Mouse (Mus musculus): ENCODE data around the gene Chrnb1. TPM values are rescaled to one million over a fixed set of nuclear protein-coding genes. Genes with fewer than 3 reads are reported as not detected.

Gene Chrnb1
- 1 to 10 TPM in 1 of 2 experiments, under 1 TPM in 1; 0.86 to 1.8 TPM for total RNA-seq (2023)

GRCm38 (mm10) chr11:69795168-69795982, at the start of gene Chrnb1:
Chrnb1 (minus strand) TSS chr11:69795943.

GRCm38 (mm10) chr11:69837952-69838713, 42.4 kb upstream of the Chrnb1 start, which contains the start of gene Tmem256:
Tmem256 (plus strand) TSS chr11:69838514.

GRCm38 (mm10) chr11:69837604-69837951, 41.8 kb upstream of the Chrnb1 start, which contains the start of gene Nlgn2:
Nlgn2 (minus strand) TSS chr11:69837784.

DNA sequence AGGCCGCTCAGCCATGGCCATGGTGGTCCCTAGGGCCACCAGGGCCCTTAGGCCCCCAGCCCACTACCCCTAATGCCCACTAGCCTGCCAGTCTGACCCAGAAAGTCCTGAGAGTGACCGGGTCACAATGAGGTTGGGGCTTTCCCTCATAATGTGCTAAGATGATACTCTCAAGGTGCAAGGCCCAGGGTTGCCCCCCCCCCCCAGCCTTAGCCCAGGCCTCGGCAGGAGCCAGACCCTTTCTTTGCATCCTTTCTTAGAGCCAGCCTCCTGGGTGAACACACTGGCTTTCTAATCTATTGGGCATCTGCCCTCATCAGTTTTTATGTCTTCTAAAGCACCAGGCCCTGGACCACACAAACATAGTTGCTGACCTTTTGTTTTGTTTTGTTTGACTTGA, 26.3 kb upstream of the Chrnb1 start, which contains the start of gene Spem1:
Gene Spem1, minus strand, starts transcription at position 101 of the 400 bp plus-strand sequence.

GRCm38 (mm10) chr11:69818365-69818764, 22.6 kb upstream of the Chrnb1 start, which contains the start of gene Spem2:
Spem2 (minus strand) TSS chr11:69818465.

DNA sequence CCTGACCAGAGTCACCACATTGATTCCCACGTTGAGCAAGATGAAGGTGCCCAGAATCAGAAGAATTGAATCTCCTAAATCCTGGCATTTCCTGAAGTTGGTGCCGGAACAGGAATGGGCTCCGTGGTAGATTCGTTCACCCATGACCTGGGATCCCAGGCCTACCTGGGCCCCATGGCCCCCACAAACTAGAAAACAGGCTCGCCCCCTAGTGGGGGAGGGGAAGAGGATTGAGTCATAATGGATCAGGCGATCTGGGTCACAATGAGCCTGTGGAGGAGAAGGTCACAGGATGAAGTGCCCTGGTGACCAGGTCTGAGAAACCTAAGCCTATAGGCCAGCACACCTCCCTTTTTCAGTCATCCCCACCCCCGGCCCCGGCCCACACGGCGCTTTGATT, 19.4 kb upstream of the Chrnb1 start, which contains the start of gene Gm39566:
Gene Gm39566, minus strand, starts transcription at position 144 of the 400 bp plus-strand sequence.

DNA sequence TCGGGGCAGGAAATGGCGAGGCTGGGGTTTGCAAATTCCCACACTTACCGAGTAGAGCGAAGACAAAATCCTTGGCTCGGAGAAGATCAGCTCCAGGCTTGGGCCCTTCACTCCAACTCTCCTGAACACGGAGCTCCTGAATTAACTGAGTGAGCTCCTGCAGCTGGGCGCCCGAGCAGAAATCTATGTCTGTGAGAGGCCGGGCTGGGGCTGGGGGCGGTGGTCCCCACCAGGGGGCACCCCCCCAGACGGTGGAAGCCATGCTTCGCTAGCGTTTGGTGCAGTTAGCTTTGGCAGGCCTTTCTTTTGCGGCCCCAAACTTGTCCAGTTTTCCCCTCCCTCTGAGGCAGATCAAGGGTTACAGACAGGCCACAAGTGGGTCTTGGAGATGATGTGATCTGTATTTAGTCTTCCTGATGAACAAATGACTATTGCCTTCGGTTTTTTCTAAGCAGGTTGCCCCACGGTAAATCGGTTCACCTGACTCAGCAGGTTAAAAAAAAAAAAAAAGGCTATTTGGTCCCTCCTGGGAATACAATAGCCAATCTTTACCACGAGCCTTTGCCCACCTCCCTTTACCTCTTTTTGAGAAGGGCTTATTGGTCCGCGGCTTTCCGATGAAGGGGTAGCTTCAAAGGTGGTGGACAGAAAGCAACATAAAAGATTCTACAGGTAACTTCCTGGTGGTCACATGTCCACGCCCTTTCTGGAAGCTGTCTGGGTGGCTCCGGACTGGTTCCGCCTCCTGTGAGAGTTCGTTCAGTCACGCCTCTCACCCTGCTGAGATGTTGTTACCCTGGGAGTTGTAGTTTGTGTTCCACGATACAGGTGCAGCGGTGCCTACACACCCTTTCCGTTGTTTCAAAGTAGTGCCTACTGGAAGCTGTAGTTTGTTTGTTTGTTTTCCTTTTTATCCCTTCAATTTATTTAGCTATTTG, 9.5 kb upstream of the Chrnb1 start, which contains the start of gene Tmem102:
Gene Tmem102, minus strand, starts transcription at position 653 of the 938 bp plus-strand sequence.

GRCm38 (mm10) chr11:69801379-69801977, 5.7 kb upstream of the Chrnb1 start, which contains the start of gene Fgf11:
Fgf11 (minus strand) TSS chr11:69801857.

GRCm38 (mm10) chr11:69765221-69766125, 30.3 kb downstream of the Chrnb1 start, which contains the start of gene Zbtb4:
Zbtb4 (plus strand) TSS chr11:69765912.

GRCm38 (mm10) chr11:69761868-69762267, 33.9 kb downstream of the Chrnb1 start, which contains the start of gene Slc35g3:
Slc35g3 (minus strand) TSS chr11:69761968.

DNA sequence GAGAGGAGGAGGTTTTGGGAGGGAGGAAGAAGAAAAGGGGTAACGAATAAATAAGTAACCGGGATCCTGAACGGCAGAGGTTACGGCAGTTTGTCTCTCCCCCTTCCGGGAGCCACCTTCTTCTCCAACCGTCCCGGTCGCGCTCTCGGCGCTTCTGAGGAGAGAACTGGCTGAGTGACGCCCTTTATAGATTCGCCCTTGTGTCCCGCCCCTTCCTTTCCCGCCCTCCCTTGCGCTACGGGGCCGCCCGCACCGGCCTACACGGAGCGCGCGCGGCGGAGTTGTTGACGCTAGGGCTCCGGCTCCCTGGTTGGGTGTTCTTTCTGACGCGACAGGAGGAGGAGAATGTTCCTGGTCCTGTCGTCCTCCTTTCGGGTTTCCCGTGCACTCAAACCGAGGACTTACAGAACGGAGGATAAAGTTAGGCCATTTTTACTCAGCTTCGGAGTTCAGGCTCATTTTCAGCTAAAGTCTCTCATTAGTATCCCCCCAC, 37.2 kb downstream of the Chrnb1 start, which contains the start of gene Polr2a:
Gene Polr2a, minus strand, starts transcription at position 160 of the 493 bp plus-strand sequence.

Other genes starting within 250 kb of the Chrnb1 start
- gene Dnah2, start 246.8 kb downstream of the Chrnb1 start, total RNA-seq (2023): 1 to 10 TPM; 2.6 to 6.5 TPM
- under 1 TPM in 1 of 2 experiments, not detected in 1; 0.24 TPM for gene Efnb3, start 235.7 kb downstream of the Chrnb1 start, total RNA-seq (2023)
- gene Wrap53, start 215.7 kb downstream of the Chrnb1 start, total RNA-seq (2023): 10 to 100 TPM in 1 of 2 experiments, 1 to 10 TPM in 1; 9.1 to 11.8 TPM
- 10 to 100 TPM; 52.9 to 58.1 TPM for gene Trp53, start 215.6 kb downstream of the Chrnb1 start, total RNA-seq (2023)
- 1 to 10 TPM in 1 of 2 experiments, under 1 TPM in 1; 0.90 to 4.0 TPM for gene Atp1b2, start 190.0 kb downstream of the Chrnb1 start, total RNA-seq (2023)
- not detected for gene Shbg, start 178.0 kb downstream of the Chrnb1 start, total RNA-seq (2023)
- gene Sat2, start 173.9 kb downstream of the Chrnb1 start, total RNA-seq (2023): not detected
- gene Fxr2, start 163.0 kb downstream of the Chrnb1 start, total RNA-seq (2023): 10 to 100 TPM; 39.1 to 51.4 TPM
- under 1 TPM in 1 of 2 experiments, not detected in 1; 0.62 TPM for gene Sox15, start 140.6 kb downstream of the Chrnb1 start, total RNA-seq (2023)
- 10 to 100 TPM; 54.1 to 58.1 TPM for gene Mpdu1, start 133.3 kb downstream of the Chrnb1 start, total RNA-seq (2023)
- 100 to 1,000 TPM; 111 to 170 TPM for gene Cd68, start 129.8 kb downstream of the Chrnb1 start, total RNA-seq (2023)
- gene Eif4a1, start 123.5 kb downstream of the Chrnb1 start, total RNA-seq (2023): 100 to 1,000 TPM; 570 to 577 TPM
- gene Senp3, start 113.9 kb downstream of the Chrnb1 start, total RNA-seq (2023): 10 to 100 TPM; 66.6 to 83.8 TPM
- gene Tnfsf13, start 110.2 kb downstream of the Chrnb1 start, total RNA-seq (2023): 10 to 100 TPM; 12.1 to 17.1 TPM
- gene Tnfsf12, start 100.1 kb downstream of the Chrnb1 start, total RNA-seq (2023): 10 to 100 TPM in 1 of 2 experiments, 1 to 10 TPM in 1; 6.9 to 12.4 TPM
- 1 to 10 TPM; 4.5 to 7.2 TPM for gene Tnfsfm13, start 99.8 kb downstream of the Chrnb1 start, total RNA-seq (2023)
- 10 to 100 TPM; 81.5 to 86.5 TPM for gene Polr2a, start 37.3 kb downstream of the Chrnb1 start, total RNA-seq (2023)
- not detected for gene Slc35g3, start 34.0 kb downstream of the Chrnb1 start, total RNA-seq (2023)
- gene Zbtb4, start 30.0 kb downstream of the Chrnb1 start, total RNA-seq (2023): 1 to 10 TPM; 2.8 to 2.9 TPM
- gene Fgf11, start 5.9 kb upstream of the Chrnb1 start, total RNA-seq (2023): under 1 TPM in 1 of 2 experiments, not detected in 1; 0.11 TPM
- gene Tmem102, start 9.7 kb upstream of the Chrnb1 start, total RNA-seq (2023): not detected
- not detected for gene Gm39566, start 19.4 kb upstream of the Chrnb1 start, total RNA-seq (2023)
- not detected for gene Spem2, start 22.5 kb upstream of the Chrnb1 start, total RNA-seq (2023)
- not detected for gene Spem1, start 26.2 kb upstream of the Chrnb1 start, total RNA-seq (2023)
- gene Nlgn2, start 41.8 kb upstream of the Chrnb1 start, total RNA-seq (2023): 1 to 10 TPM; 1.5 to 1.8 TPM
- 100 to 1,000 TPM in 1 of 2 experiments, 10 to 100 TPM in 1; 99.9 to 101 TPM for gene Tmem256, start 42.6 kb upstream of the Chrnb1 start, total RNA-seq (2023)
- 10 to 100 TPM; 34.4 to 38.0 TPM for gene Plscr3, start 50.4 kb upstream of the Chrnb1 start, total RNA-seq (2023)
- not detected for gene Tnk1, start 62.8 kb upstream of the Chrnb1 start, total RNA-seq (2023)
- gene Tmem95, start 82.1 kb upstream of the Chrnb1 start, total RNA-seq (2023): not detected
- 1 to 10 TPM; 8.4 to 8.8 TPM for gene Kctd11, start 85.5 kb upstream of the Chrnb1 start, total RNA-seq (2023)
- gene Acap1, start 99.6 kb upstream of the Chrnb1 start, total RNA-seq (2023): 100 to 1,000 TPM; 261 to 285 TPM
- gene 2810408A11Rik, start 105.0 kb upstream of the Chrnb1 start, total RNA-seq (2023): 1 to 10 TPM in 1 of 2 experiments, under 1 TPM in 1; 0.95 to 1.9 TPM
- gene Neurl4, start 105.1 kb upstream of the Chrnb1 start, total RNA-seq (2023): 10 to 100 TPM; 17.9 to 18.5 TPM
- gene Gps2, start 117.9 kb upstream of the Chrnb1 start, total RNA-seq (2023): 10 to 100 TPM; 75.4 to 79.7 TPM
- gene Eif5a, start 126.0 kb upstream of the Chrnb1 start, total RNA-seq (2023): 100 to 1,000 TPM; 498 to 503 TPM
- not detected for gene Ybx2, start 139.9 kb upstream of the Chrnb1 start, total RNA-seq (2023)
- under 1 TPM; 0.55 to 0.60 TPM for gene Slc2a4, start 152.2 kb upstream of the Chrnb1 start, total RNA-seq (2023)
- gene Cldn7, start 168.8 kb upstream of the Chrnb1 start, total RNA-seq (2023): not detected
- gene Ctdnep1, start 185.2 kb upstream of the Chrnb1 start, total RNA-seq (2023): 10 to 100 TPM; 65.2 to 68.4 TPM
- gene Elp5, start 186.6 kb upstream of the Chrnb1 start, total RNA-seq (2023): 10 to 100 TPM; 25.3 to 27.8 TPM
- 100 to 1,000 TPM; 537 TPM for gene Gabarap, start 195.2 kb upstream of the Chrnb1 start, total RNA-seq (2023)
- gene Phf23, start 199.8 kb upstream of the Chrnb1 start, total RNA-seq (2023): 10 to 100 TPM; 43.3 to 47.1 TPM
- gene Dvl2, start 204.7 kb upstream of the Chrnb1 start, total RNA-seq (2023): 10 to 100 TPM; 17.5 to 21.4 TPM
- 10 to 100 TPM; 34.6 to 40.2 TPM for gene Acadvl, start 219.5 kb upstream of the Chrnb1 start, total RNA-seq (2023)
- 1 to 10 TPM; 5.7 to 6.7 TPM for gene Dlg4, start 221.0 kb upstream of the Chrnb1 start, total RNA-seq (2023)

Measured in neutrophil, adult 59 days (primary cell).